Mouse (Mus musculus) CH12.LX (cell line): ENCODE measurements around the gene Akap1. TPM values are rescaled to one million over a fixed set of nuclear protein-coding genes. Genes with fewer than 3 reads are reported as not detected.

Experiments
- polyA plus RNA-seq: library from polyadenylated mRNA; unstranded; fragments of >175 nt; gene quantifications from 2 replicates; pipeline ENCODE4 v1.2.1, GENCODE M21; 2012; ENCODE audit warnings: low read depth; ENCODE audit not compliant: insufficient read length
- total RNA-seq, 2 experiments: library from RNA; depleted of rRNA; stranded (reverse); fragments of 300-350 nt in 1 of 2; fragments of >200 nt in 1 of 2; gene quantifications; 2 replicates each; pipeline ENCODE4 v1.2.3; 2012 to 2014

Akap1 gene
- total and polyA plus RNA-seq, 3 experiments: 46.4 to 54.8 (median 51.6) TPM

Other genes with a start within 250 kb of the Akap1 start
- 46.3 and 52.6 TPM in 2 replicates for gene Msi2, start 146.1 kb downstream of the Akap1 start, total RNA-seq (2012; rRNA removed)
- 73.1 and 76.2 TPM in 2 replicates for gene Msi2, start 146.1 kb downstream of the Akap1 start, total RNA-seq (2014; rRNA removed)
- gene Msi2, start 146.1 kb downstream of the Akap1 start, polyA plus RNA-seq: 33.7 and 40.3 TPM in 2 replicates
- gene Scpep1, start 90.9 kb upstream of the Akap1 start, total RNA-seq (2012; rRNA removed): 98.9 and 121 TPM in 2 replicates
- 84.5 and 101 TPM in 2 replicates for gene Scpep1, start 90.9 kb upstream of the Akap1 start, total RNA-seq (2014; rRNA removed)
- 202 and 210 TPM in 2 replicates for gene Scpep1, start 90.9 kb upstream of the Akap1 start, polyA plus RNA-seq
- not detected in 2 replicates for gene Elobl, start 102.3 kb upstream of the Akap1 start, total RNA-seq (2012; rRNA removed)
- not detected in 2 replicates for gene Elobl, start 102.3 kb upstream of the Akap1 start, total RNA-seq (2014; rRNA removed)
- not detected in 2 replicates for gene Elobl, start 102.3 kb upstream of the Akap1 start, polyA plus RNA-seq
- 28.5 and 33.0 TPM in 2 replicates for gene Coil, start 105.7 kb upstream of the Akap1 start, total RNA-seq (2012; rRNA removed)
- gene Coil, start 105.7 kb upstream of the Akap1 start, total RNA-seq (2014; rRNA removed): 37.4 and 41.3 TPM in 2 replicates
- 35.2 and 35.4 TPM in 2 replicates for gene Coil, start 105.7 kb upstream of the Akap1 start, polyA plus RNA-seq
- 19.5 and 20.1 TPM in 2 replicates for gene Trim25, start 134.8 kb upstream of the Akap1 start, total RNA-seq (2012; rRNA removed)
- gene Trim25, start 134.8 kb upstream of the Akap1 start, total RNA-seq (2014; rRNA removed): 5.1 and 6.1 TPM in 2 replicates
- 41.2 and 48.3 TPM in 2 replicates for gene Trim25, start 134.8 kb upstream of the Akap1 start, polyA plus RNA-seq
- 4.8 and 5.8 TPM in 2 replicates for gene Dgke, start 202.3 kb upstream of the Akap1 start, total RNA-seq (2012; rRNA removed)
- gene Dgke, start 202.3 kb upstream of the Akap1 start, total RNA-seq (2014; rRNA removed): 13.4 and 14.3 TPM in 2 replicates
- gene Dgke, start 202.3 kb upstream of the Akap1 start, polyA plus RNA-seq: 15.0 and 17.0 TPM in 2 replicates
- 0.34 and 0.46 TPM in 2 replicates for gene Gm525, start 209.3 kb upstream of the Akap1 start, total RNA-seq (2012; rRNA removed)
- not detected in 2 replicates for gene Gm525, start 209.3 kb upstream of the Akap1 start, total RNA-seq (2014; rRNA removed)
- gene Gm525, start 209.3 kb upstream of the Akap1 start, polyA plus RNA-seq: 0.83 TPM in 1 of 2 replicates, not detected in the other